Mouse (Mus musculus): ENCODE measurements at regions not wholly inside any gene's neighbourhood (a gene's known extent, or its start where the extent isn't known, plus 50 kb on each side); places are given as distances from the start of the nearest gene placed in this dataset.
A peak's percentile ranks its signal among the peaks of the same experiment; 100 is the strongest.

GRCm38 (mm10) chr10:105639011-105639451 lies 64.8 kb upstream of the Tmtc2 start:
- Histone ChIP-seq H3K4me3 (replicated peaks; ENCODE audit: low read length) (no peak overlapping the region), H3K9ac (replicated peaks; ENCODE audit: low read depth, low read length) (no peak overlapping the region), H3K9me3 (ENCODE audit: control insufficient read depth, low read length) (no peaks in the 10 kb centered on the region), H3K36me3 (ENCODE audit: control insufficient read depth, insufficient read depth) (no peaks in the 10 kb centered on the region), H3K27ac (ENCODE audit: low read length) (no peak overlapping the region), H3K4me1 (replicated peaks; ENCODE audit: control insufficient read depth, insufficient read depth, low read length) (no peaks in the 10 kb centered on the region; the same call in 1 of the 2 replicates), H3K4me2 (ENCODE audit: low read length) (no peak overlapping the region; the same call in 1 of the 2 replicates), H3K27me3 (replicated peaks; ENCODE audit: control insufficient read depth, insufficient read depth, low read length) (no peaks in the 10 kb centered on the region)
- 71% methylated on average over 9 of the region's 9 CpGs for WGBS
- ATAC-seq = peak; percentile 89

- WGBS = 55% methylated on average over 10 of the region's 10 CpGs
- Histone ChIP-seq H3K4me1 (replicated peaks; ENCODE audit: control insufficient read depth, insufficient read depth, low read length) (no peaks in the 10 kb centered on the region; the same call in 1 of the 2 replicates), H3K4me2 (ENCODE audit: low read length) (no peak overlapping the region; the same call in 1 of the 2 replicates), H3K9ac (replicated peaks; ENCODE audit: low read depth, low read length) (no peak overlapping the region), H3K27ac (ENCODE audit: low read length) (no peak overlapping the region), H3K36me3 (ENCODE audit: control insufficient read depth, insufficient read depth) (no peaks in the 10 kb centered on the region), H3K27me3 (replicated peaks; ENCODE audit: control insufficient read depth, insufficient read depth, low read length) (no peaks in the 10 kb centered on the region), H3K9me3 (ENCODE audit: control insufficient read depth, low read length) (no peaks in the 10 kb centered on the region), H3K4me3 (replicated peaks; ENCODE audit: low read length) (no peak overlapping the region)
- ATAC-seq = peak; percentile 54; the same call in 1 of the 2 replicates
Measured at GRCm38 (mm10) chr10:105638500-105638899, 64.2 kb upstream of the Tmtc2 start.

GRCm38 (mm10) chr10:105626842-105627241 lies 52.6 kb upstream of the Tmtc2 start:
- WGBS = 87% methylated on average over 3 of the region's 3 CpGs
- no peaks in the 10 kb centered on the region for H3K9me3 ChIP-seq (ENCODE audit: control insufficient read depth, low read length)
- H3K4me2 ChIP-seq (ENCODE audit: low read length) = no peak overlapping the region
- H3K9ac ChIP-seq (replicated peaks; ENCODE audit: low read depth, low read length) = no peak overlapping the region
- no peak overlapping the region for H3K4me3 ChIP-seq (replicated peaks; ENCODE audit: low read length)
- no peaks in the 10 kb centered on the region for H3K36me3 ChIP-seq (ENCODE audit: control insufficient read depth, insufficient read depth)
- H3K4me1 ChIP-seq (replicated peaks; ENCODE audit: control insufficient read depth, insufficient read depth, low read length) = no peaks in the 10 kb centered on the region
- ATAC-seq = no peak
- H3K27me3 ChIP-seq (replicated peaks; ENCODE audit: control insufficient read depth, insufficient read depth, low read length) = no peaks in the 10 kb centered on the region
- no peak overlapping the region for H3K27ac ChIP-seq (ENCODE audit: low read length)

GRCm38 (mm10) chr10:105625324-105625950 lies 51.2 kb upstream of the Tmtc2 start:
- no peak for ATAC-seq
- no peak overlapping the region for H3K4me2 ChIP-seq (ENCODE audit: low read length)
- H3K4me1 ChIP-seq (replicated peaks; ENCODE audit: control insufficient read depth, insufficient read depth, low read length) = no peaks in the 10 kb centered on the region
- H3K9ac ChIP-seq (replicated peaks; ENCODE audit: low read depth, low read length) = no peak overlapping the region
- H3K4me3 ChIP-seq (replicated peaks; ENCODE audit: low read length) = no peak overlapping the region
- no peaks in the 10 kb centered on the region for H3K36me3 ChIP-seq (ENCODE audit: control insufficient read depth, insufficient read depth)
- H3K27ac ChIP-seq (ENCODE audit: low read length) = no peak overlapping the region
- 63% methylated on average over 8 of the region's 8 CpGs for WGBS
- no peaks in the 10 kb centered on the region for H3K27me3 ChIP-seq (replicated peaks; ENCODE audit: control insufficient read depth, insufficient read depth, low read length)
- no peaks in the 10 kb centered on the region for H3K9me3 ChIP-seq (ENCODE audit: control insufficient read depth, low read length)
